Mouse (Mus musculus) hindbrain, embryonic 16.5 days (tissue): ENCODE measurements at regions not wholly inside any gene's neighbourhood (a gene's known extent, or its start where the extent isn't known, plus 50 kb on each side); places are given as distances from the start of the nearest gene placed in this dataset.
A peak's percentile ranks its signal among the peaks of the same experiment; 100 is the strongest.

Source experiments
- ATAC-seq: fragments of 200-750 bp; cut with Nextera tagmentation; 2 replicates; pipeline ENCODE4 v1.8.0; 2017; ENCODE audit warnings: moderate TSS enrichment, moderate library complexity
- H3K27ac ChIP-seq: fragments of 300-500 bp; sonication (generic); 2 replicates; pipeline ENCODE4 v1.5.1; 2014; ENCODE audit warnings: low read depth, mild to moderate bottlenecking, control low read depth, low read length, moderate library complexity
- H3K27me3 ChIP-seq: fragments of 300-500 bp; sonication (generic); replicated peaks from 2 replicates; pipeline ENCODE4 v1.6.1; 2014; ENCODE audit warnings: low read length; ENCODE audit not compliant: control insufficient read depth, insufficient read depth
- H3K36me3 ChIP-seq: fragments of 300-500 bp; sonication (generic); 2 replicates; pipeline ENCODE4 v1.6.1; 2014; ENCODE audit warnings: mild to moderate bottlenecking, low read length, moderate library complexity, mixed read lengths; ENCODE audit not compliant: control insufficient read depth, insufficient read depth
- H3K4me1 ChIP-seq: fragments of 300-500 bp; sonication (generic); 2 replicates; pipeline ENCODE4 v1.6.1; 2014; ENCODE audit warnings: low read depth, low read length; ENCODE audit not compliant: control insufficient read depth, insufficient read depth
- H3K4me2 ChIP-seq: fragments of 300-500 bp; sonication (generic); 2 replicates; pipeline ENCODE4 v1.6.1; 2014; ENCODE audit warnings: mild to moderate bottlenecking, low read length, control low read depth, moderate library complexity
- H3K4me3 ChIP-seq: fragments of 300-500 bp; sonication (generic); 2 replicates; pipeline ENCODE4 v1.5.1; 2014; ENCODE audit warnings: mild to moderate bottlenecking, low read length, control low read depth, moderate library complexity
- H3K9ac ChIP-seq: fragments of 300-500 bp; sonication (generic); 2 replicates; pipeline ENCODE4 v1.6.1; 2014; ENCODE audit warnings: low read depth, mild to moderate bottlenecking, control low read depth, low read length, moderate library complexity
- H3K9me3 ChIP-seq: fragments of 300-500 bp; sonication (generic); 2 replicates; pipeline ENCODE4 v1.6.1; 2014; ENCODE audit warnings: mild to moderate bottlenecking, low read length, moderate library complexity; ENCODE audit not compliant: control insufficient read depth
- WGBS: fragments of 180-500 bp; shearing (Covaris S2); extraction: QIAGEN DNeasy Blood & Tissue Kit; methylation state at CpG from one replicate; pipeline ENCODE4 v1.1.7; 2014; 5-methylcytosine and 5-hydroxymethylcytosine counted together

DNA sequence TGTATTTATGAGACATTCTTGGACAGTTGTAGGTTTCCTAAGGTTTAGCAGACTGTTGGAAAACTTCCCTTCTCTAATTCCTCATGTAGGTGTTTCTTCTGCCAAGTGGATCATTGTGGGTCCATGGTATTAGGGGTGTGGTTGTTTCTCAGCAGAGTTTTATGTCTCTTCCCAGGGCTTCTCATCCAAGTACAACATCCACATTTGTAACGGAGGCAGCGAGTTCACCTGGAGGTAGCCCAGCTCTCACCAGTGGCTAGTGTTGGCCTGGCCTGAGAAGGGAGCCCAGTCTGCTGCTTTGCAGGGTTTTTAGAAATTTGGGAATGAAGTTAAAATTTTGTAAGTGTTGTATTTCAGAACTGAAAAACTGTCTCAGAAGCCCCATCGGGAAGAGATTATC lies 122.4 kb downstream of the Wnt5a start:
- no peak for ATAC-seq
- no peak overlapping the region for H3K4me2 ChIP-seq
- 98% methylated on average over 3 of the region's 3 CpGs for WGBS
- H3K27me3 ChIP-seq, result no peaks in the 10 kb centered on the region
- H3K9ac ChIP-seq, result no peak overlapping the region
- no peak overlapping the region for H3K4me3 ChIP-seq
- H3K36me3 ChIP-seq, result no peaks in the 10 kb centered on the region
- H3K27ac ChIP-seq, result no peak overlapping the region
- H3K4me1 ChIP-seq, result no peaks in the 10 kb centered on the region
- no peaks in the 10 kb centered on the region for H3K9me3 ChIP-seq

DNA sequence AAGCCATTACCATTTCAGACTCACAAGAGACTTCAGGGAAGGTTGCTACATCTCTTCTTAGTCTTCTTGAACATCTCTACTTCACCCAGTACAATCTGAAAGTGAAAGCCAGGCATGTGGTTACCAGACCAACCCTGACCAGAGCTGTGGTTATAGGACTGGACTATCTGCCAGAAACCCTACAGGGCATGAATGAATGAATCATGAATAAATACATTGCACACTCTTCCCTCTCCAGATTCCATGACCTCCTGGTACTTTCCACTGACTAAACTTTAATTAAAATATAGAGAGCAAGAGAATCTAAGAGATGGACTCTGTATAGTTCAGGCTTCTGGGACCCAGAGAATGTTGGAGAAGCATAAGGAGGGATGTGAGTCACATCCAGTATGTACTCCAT lies 130.6 kb downstream of the Wnt5a start:
- ATAC-seq, result no peak
- H3K4me3 ChIP-seq, result no peak overlapping the region
- no peaks in the 10 kb centered on the region for H3K9me3 ChIP-seq
- H3K4me2 ChIP-seq, result no peak overlapping the region
- no peaks in the 10 kb centered on the region for H3K4me1 ChIP-seq
- no peak overlapping the region for H3K9ac ChIP-seq
- no peak overlapping the region for H3K27ac ChIP-seq
- no peaks in the 10 kb centered on the region for H3K36me3 ChIP-seq
- H3K27me3 ChIP-seq, result no peaks in the 10 kb centered on the region

DNA sequence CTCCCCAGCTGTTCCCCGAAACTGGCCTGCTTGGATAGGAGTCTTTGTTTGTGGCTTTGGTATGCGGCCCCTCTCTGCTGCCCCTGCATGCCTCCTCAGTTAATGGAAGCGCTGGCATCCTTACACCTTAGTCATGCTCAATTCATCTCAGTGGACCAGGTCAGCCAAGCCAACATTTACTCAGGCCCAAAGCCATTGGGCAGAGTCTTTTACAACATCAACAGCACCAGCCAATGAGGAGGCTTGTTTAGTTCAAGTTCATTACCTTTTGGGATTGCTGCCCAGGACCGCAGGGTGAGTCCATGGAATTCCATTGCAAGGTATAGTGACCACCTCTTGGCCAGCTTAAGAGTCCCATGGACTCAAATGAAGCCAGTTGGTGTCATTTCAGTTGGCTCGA lies 134.5 kb downstream of the Wnt5a start:
- no peak overlapping the region for H3K9ac ChIP-seq
- 82% methylated on average over 5 of the region's 5 CpGs for WGBS
- H3K27me3 ChIP-seq, result no peaks in the 10 kb centered on the region

DNA sequence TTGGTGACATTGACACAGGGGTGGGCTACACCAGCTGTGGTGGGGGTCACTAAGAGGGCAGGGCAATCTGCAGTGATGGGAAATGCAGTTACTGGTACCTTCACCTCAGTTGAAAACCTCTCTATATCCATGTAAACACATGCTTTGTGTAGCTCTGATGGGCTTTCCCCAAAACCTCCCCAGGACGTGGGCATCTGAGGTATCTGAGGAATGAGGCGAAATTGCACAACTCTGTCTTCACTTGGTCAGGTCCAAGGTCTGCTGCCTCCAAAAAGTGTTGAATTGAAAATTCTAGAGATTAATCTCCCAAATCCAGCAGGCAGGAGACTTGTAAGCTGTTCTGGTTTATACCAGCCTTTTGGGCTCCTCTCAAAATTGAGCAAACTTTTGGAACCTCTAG lies 141.3 kb downstream of the Wnt5a start:
- no peaks in the 10 kb centered on the region for H3K36me3 ChIP-seq
- no peaks in the 10 kb centered on the region for H3K4me1 ChIP-seq
- no peak overlapping the region for H3K9ac ChIP-seq
- no peak overlapping the region for H3K27ac ChIP-seq
- H3K27me3 ChIP-seq, result no peaks in the 10 kb centered on the region
- no peak overlapping the region for H3K4me3 ChIP-seq
- H3K9me3 ChIP-seq, result no peaks in the 10 kb centered on the region
- ATAC-seq, result no peak
- H3K4me2 ChIP-seq, result no peak overlapping the region
- WGBS, result 82% methylated on average over 2 of the region's 2 CpGs

More for the DNA sequence above, 134.5 kb downstream of the Wnt5a start:
- no peak overlapping the region for H3K27ac ChIP-seq
- no peak overlapping the region for H3K4me3 ChIP-seq
- H3K36me3 ChIP-seq, result no peaks in the 10 kb centered on the region
- no peak for ATAC-seq
- H3K4me1 ChIP-seq, result no peaks in the 10 kb centered on the region
- no peak overlapping the region for H3K4me2 ChIP-seq
- H3K9me3 ChIP-seq, result no peaks in the 10 kb centered on the region

DNA sequence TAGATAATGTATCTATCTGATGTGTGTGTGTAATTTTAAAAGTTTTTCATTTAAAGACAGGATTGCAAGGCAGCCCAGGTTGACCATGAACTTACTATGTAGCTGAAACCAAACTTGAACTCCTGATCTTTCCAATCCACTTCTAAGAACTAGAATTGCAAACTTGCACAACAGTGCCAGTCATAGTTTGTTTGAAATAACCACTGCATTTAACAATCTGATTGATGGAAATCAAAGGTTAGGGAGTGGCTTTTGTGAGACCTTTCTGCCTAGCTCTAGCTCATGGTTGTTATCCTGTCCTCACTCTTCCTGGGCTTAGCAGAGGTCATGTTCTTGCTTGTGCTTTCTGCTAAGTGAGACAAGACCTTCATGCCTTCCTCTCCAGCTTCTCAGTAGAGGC lies 144.9 kb downstream of the Wnt5a start:
- H3K9me3 ChIP-seq, result no peaks in the 10 kb centered on the region
- H3K4me1 ChIP-seq, result no peaks in the 10 kb centered on the region
- no peak overlapping the region for H3K4me3 ChIP-seq
- no peaks in the 10 kb centered on the region for H3K36me3 ChIP-seq
- H3K27ac ChIP-seq, result no peak overlapping the region
- no peaks in the 10 kb centered on the region for H3K27me3 ChIP-seq
- no peak for ATAC-seq
- H3K9ac ChIP-seq, result no peak overlapping the region
- no peak overlapping the region for H3K4me2 ChIP-seq

DNA sequence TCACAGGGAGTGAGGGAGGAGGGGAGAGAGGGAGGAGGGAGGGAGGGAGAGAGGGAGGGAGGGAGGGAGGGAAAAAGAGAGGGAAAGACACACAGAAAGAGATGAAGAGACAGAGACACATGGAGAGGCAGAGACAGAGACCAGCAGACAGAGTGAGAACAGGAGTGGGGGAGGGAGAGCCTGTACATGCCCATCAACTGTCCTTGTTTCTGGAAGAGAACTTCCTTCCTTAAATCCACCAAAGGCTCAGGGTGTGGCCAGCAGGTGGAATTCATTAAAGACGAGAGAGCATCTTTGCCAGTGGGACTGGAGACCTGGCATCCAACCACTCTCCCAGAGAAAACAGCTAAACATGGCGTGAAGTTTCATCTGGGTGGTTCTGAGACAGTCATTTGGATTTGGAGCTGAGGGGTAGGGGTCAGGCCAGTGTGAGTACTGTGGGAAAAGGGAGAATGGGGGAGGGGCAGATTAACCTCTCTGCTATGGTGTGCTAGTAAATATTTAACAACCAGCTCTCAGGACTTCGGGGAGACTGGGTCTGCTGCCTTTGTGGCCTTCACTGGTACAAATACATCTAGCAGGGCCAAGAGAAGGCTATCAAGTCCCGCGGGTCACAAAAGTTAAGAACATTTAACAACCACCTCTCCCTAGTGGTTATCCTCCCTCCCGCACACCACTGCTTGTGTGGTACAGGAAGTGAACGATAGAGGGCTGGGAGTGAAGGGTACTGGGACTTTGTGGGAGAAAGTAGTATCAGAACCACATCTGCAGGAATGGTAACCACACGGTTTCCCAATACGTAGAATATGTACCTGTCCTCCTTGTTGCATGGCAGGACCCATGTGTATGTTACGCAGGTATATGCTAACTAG lies 148.7 kb downstream of the Wnt5a start:
- no peak overlapping the region for H3K4me3 ChIP-seq
- H3K36me3 ChIP-seq, result no peaks in the 10 kb centered on the region
- H3K27me3 ChIP-seq, result no peaks in the 10 kb centered on the region
- no peaks in the 10 kb centered on the region for H3K9me3 ChIP-seq
- WGBS, result 78% methylated on average over 10 of the region's 10 CpGs
- H3K4me1 ChIP-seq, result no peaks in the 10 kb centered on the region
- no peak for ATAC-seq
- H3K9ac ChIP-seq, result no peak overlapping the region
- H3K27ac ChIP-seq, result no peak overlapping the region
- H3K4me2 ChIP-seq, result no peak overlapping the region

DNA sequence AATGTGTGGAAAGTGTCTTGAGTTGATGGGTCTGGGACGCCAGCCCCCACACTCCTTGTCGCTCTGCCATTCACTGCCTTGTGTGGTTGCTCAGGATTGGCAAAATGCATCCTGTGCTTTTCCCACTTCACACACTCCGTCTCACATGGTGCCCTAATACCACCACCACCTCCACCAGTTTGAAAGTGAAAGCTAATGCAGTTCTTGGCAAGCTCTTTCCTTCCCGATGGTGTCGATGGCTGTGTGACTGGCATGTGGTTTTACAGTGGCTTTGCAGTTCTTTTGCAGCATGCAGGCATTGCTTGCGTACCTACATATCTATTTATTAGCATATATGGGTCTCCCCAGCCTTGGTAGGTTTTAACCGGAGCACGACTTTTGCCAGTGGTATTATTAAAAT lies 152.7 kb downstream of the Wnt5a start:
- no peak for ATAC-seq
- 89% methylated on average over 8 of the region's 8 CpGs for WGBS
- no peak overlapping the region for H3K27ac ChIP-seq
- H3K27me3 ChIP-seq, result no peaks in the 10 kb centered on the region
- H3K4me2 ChIP-seq, result no peak overlapping the region
- no peaks in the 10 kb centered on the region for H3K36me3 ChIP-seq
- H3K9ac ChIP-seq, result no peak overlapping the region
- H3K4me1 ChIP-seq, result no peaks in the 10 kb centered on the region
- H3K9me3 ChIP-seq, result no peaks in the 10 kb centered on the region
- H3K4me3 ChIP-seq, result no peak overlapping the region

DNA sequence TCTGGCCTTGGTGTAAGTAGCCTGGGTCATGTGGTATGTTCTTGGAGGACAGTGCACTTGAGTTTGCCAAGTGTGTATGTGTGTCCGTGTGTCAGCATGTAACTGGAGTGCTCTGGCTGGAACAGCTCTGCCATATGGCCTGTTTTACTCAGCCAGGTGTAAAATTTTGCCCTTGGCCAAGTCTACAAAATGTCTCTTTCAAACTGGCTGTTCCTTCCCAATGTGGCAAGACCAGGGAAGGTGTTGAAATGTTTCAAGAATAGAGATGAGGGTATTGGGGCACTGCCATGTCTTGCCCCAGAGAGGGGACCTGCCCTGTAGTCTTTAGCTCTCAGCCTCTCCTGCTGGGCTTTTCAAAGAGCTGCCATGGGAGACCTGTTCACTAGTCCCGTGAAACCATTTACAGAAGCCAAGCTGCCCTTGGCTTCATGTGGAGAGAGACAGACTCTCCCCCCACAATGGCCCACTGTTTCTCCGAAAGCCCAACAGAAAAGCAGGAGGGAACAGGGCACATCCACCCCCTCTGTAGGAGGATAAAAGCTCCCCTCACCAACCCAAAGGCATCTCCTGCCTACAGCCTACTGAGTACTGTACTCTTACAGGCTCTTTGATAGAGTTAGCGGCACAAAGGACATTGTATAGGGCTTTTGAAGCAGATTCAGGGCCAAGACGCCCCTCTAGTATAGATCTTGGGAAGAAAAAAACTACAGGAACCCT lies 156.5 kb downstream of the Wnt5a start:
- Histone ChIP-seq H3K9ac (no peak overlapping the region), H3K27ac (no peak overlapping the region), H3K4me2 (no peak overlapping the region), H3K9me3 (no peaks in the 10 kb centered on the region), H3K4me3 (no peak overlapping the region), H3K27me3 (no peaks in the 10 kb centered on the region), H3K36me3 (no peaks in the 10 kb centered on the region), H3K4me1 (no peaks in the 10 kb centered on the region)
- 35% methylated on average over 5 of the region's 5 CpGs for whole genome bisulfite sequencing
- peak; percentile 96 for ATAC-seq

DNA sequence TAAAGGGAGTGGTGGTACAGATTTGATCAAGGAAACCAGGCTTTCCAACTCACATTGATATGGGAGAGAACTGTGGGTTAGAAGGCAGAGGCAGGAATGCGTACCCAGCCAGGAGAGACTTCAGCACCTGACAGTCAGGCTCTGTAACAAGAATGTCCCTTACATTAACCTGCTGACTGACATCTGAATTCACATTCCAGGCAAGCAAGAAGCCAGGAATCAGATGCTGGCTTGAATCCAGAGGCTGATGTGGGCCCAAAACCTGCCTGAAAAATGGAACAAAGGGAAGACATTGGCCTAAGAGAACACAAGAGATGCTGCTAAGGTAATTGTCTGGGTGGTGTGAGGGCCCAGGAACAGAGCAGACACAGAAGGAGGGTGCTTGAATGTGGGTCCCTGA lies 158.8 kb downstream of the Wnt5a start:
- H3K27ac ChIP-seq, result no peak overlapping the region
- no peaks in the 10 kb centered on the region for H3K27me3 ChIP-seq
- no peaks in the 10 kb centered on the region for H3K36me3 ChIP-seq
- WGBS, result 76% methylated on average over 1 of the region's 1 CpGs
- no peak overlapping the region for H3K9ac ChIP-seq
- H3K4me1 ChIP-seq, result no peaks in the 10 kb centered on the region
- no peak overlapping the region for H3K4me3 ChIP-seq
- H3K9me3 ChIP-seq, result no peaks in the 10 kb centered on the region
- ATAC-seq, result no peak
- no peak overlapping the region for H3K4me2 ChIP-seq
